Mouse (Mus musculus) left cerebral cortex, adult 2 months (tissue): ENCODE data around the gene Pcolce. TPM values are rescaled to one million over a fixed set of nuclear protein-coding genes. Genes with fewer than 3 reads are reported as not detected.

ENCODE experiments used
- DNase-seq, 2 experiments: peaks; one replicate each; pipeline ENCODE4 v3.0.0; 2021 to 2022; ENCODE audit warnings: low spot score in 2 of 2, mixed read lengths in 1 of 2; ENCODE audit errors: extremely low spot score in 1 of 2
- H3K27ac ChIP-seq: fragments of 200-600 bp; 2 replicates; pipeline ENCODE4 v1.8.1; 2022
- H3K4me3 ChIP-seq: fragments of 200-600 bp; 2 replicates; pipeline ENCODE4 v1.8.1; 2022
- CTCF ChIP-seq: fragments of 200-600 bp; IDR thresholded peaks from 2 replicates; pipeline ENCODE4 v1.8.1; 2022; ENCODE audit warnings: antibody characterized with exemption, mild to moderate bottlenecking, moderate library complexity
- intact Hi-C: fragments of 180-260 bp; cut with DNase I; formaldehyde crosslinking; loops from one replicate; pipeline ENCODE4 v1.15.1; 2025
- total RNA-seq, 2 experiments: library from RNA; stranded (reverse); gene quantifications; 2 replicates each; pipeline ENCODE4 v1.2.3; 2021

Pcolce gene
- total RNA-seq, 2 experiments from 2014 or later: 9.6 to 11.2 TPM

GRCm38 (mm10) chr5:137561556-137561955 is 52.0 kb downstream of the Pcolce start:
- intact Hi-C loops: no loop called here
- Histone ChIP-seq H3K27ac (no peak overlapping the region), H3K4me3 (no peak overlapping the region)
- peak in 1 of 2 experiments; percentile 26 for DNase-seq
- TF ChIP-seq CTCF: no peak

Other genes starting within 250 kb of the Pcolce start
- under 1 TPM; 0.30 to 0.38 TPM for gene Zan, start 136.7 kb downstream of the Pcolce start, total RNA-seq
- 10 to 100 TPM; 30.4 to 35.9 TPM for gene Pop7, start 111.3 kb downstream of the Pcolce start, total RNA-seq
- gene Gigyf1, start 95.2 kb downstream of the Pcolce start, total RNA-seq: 10 to 100 TPM; 58.1 to 59.9 TPM
- gene Epo, start 80.5 kb downstream of the Pcolce start, total RNA-seq: not detected
- 100 to 1,000 TPM; 570 to 583 TPM for gene Gnb2, start 80.3 kb downstream of the Pcolce start, total RNA-seq
- gene Actl6b, start 60.3 kb downstream of the Pcolce start, total RNA-seq: 100 to 1,000 TPM; 103 to 111 TPM
- gene Tfr2, start 43.9 kb downstream of the Pcolce start, total RNA-seq: 10 to 100 TPM; 13.2 to 14.9 TPM
- 10 to 100 TPM; 19.9 to 25.1 TPM for gene Mospd3, start 12.7 kb downstream of the Pcolce start, total RNA-seq
- gene Fbxo24, start 15.2 kb upstream of the Pcolce start, total RNA-seq: under 1 TPM; 0.23 to 0.42 TPM
- 10 to 100 TPM; 15.9 to 21.2 TPM for gene Lrch4, start 15.3 kb upstream of the Pcolce start, total RNA-seq
- 10 to 100 TPM; 11.6 to 12.8 TPM for gene Gm20605, start 15.4 kb upstream of the Pcolce start, total RNA-seq
- 1 to 10 TPM; 4.8 to 7.2 TPM for gene Sap25, start 27.6 kb upstream of the Pcolce start, total RNA-seq
- under 1 TPM; 0.14 to 0.29 TPM for gene Irs3, start 31.9 kb upstream of the Pcolce start, total RNA-seq
- gene Agfg2, start 70.9 kb upstream of the Pcolce start, total RNA-seq: 10 to 100 TPM; 43.6 to 45.5 TPM
- gene Nyap1, start 127.8 kb upstream of the Pcolce start, total RNA-seq: 10 to 100 TPM; 76.3 to 81.7 TPM
- 100 to 1,000 TPM; 150 to 156 TPM for gene Tsc22d4, start 131.9 kb upstream of the Pcolce start, total RNA-seq
- gene Ppp1r35, start 165.1 kb upstream of the Pcolce start, total RNA-seq: 10 to 100 TPM; 22.8 to 25.6 TPM
- gene Mepce, start 173.9 kb upstream of the Pcolce start, total RNA-seq: 10 to 100 TPM; 40.1 to 45.2 TPM
- 1 to 10 TPM; 5.7 to 8.2 TPM for gene Zcwpw1, start 174.0 kb upstream of the Pcolce start, total RNA-seq
- gene Pilra, start 222.5 kb upstream of the Pcolce start, total RNA-seq: 1 to 10 TPM in 1 of 2 experiments, under 1 TPM in 1; 0.54 to 1.3 TPM
- gene Pilrb1, start 244.3 kb upstream of the Pcolce start, total RNA-seq: not detected